In genomic region chr5:108665066-108665465, GRCm38 (mm10) we compare ENCODE assay signal across 32 mouse cellular contexts. TPM values are rescaled to one million over a fixed set of nuclear protein-coding genes. Genes with fewer than 3 reads are reported as not detected.
"Had no signal": no experiment of that assay in that cellular context is flagged by ENCODE, and none has a peak within 500 bp of the region (broad histone marks: within the 10 kb centered on the region; RNA-seq: fewer than 3 reads in every experiment).

No protein-coding gene starts in this region.

- DNase-seq: layer of hippocampus, postnatal 36 days; left cerebral cortex, postnatal 4 days; liver; liver, embryonic 13.5 days; liver, postnatal 0 days; lung, adult 18-20 months; lung, adult 2 months; lung, embryonic 14.5 days; lung, postnatal 10 days; lung, postnatal 14 days; lung, postnatal 36 days; lung, postnatal 4 days; midbrain, embryonic 14.5 days had no signal

- H3K9me3 ChIP-seq: limb, embryonic 10.5 days; limb, embryonic 12.5 days; limb, embryonic 13.5 days; limb, embryonic 15.5 days; liver, embryonic 12.5 days; liver, embryonic 13.5 days; liver, embryonic 15.5 days; lung, embryonic 15.5 days; megakaryocyte, embryonic 14.5 days; midbrain, embryonic 10.5 days; midbrain, embryonic 12.5 days; midbrain, embryonic 13.5 days had no signal

- H3K4me2 ChIP-seq: limb, embryonic 12.5 days; limb, embryonic 13.5 days; limb, embryonic 15.5 days; liver, embryonic 11.5 days; liver, embryonic 12.5 days; liver, embryonic 13.5 days; liver, embryonic 15.5 days; lung, embryonic 14.5 days; lung, embryonic 15.5 days; midbrain, embryonic 12.5 days; midbrain, embryonic 13.5 days had no signal

- H3K4me3 ChIP-seq: left cerebral cortex, adult 2 months; limb, embryonic 10.5 days; limb, embryonic 12.5 days; limb, embryonic 13.5 days; limb, embryonic 15.5 days; liver, embryonic 12.5 days; liver, embryonic 13.5 days; liver, embryonic 15.5 days; lung, embryonic 15.5 days; megakaryocyte, embryonic 14.5 days; midbrain, embryonic 10.5 days; midbrain, embryonic 12.5 days; midbrain, embryonic 13.5 days; myocyte had no signal

- H3K27me3 ChIP-seq: limb, embryonic 15.5 days; lung, embryonic 15.5 days; megakaryocyte, embryonic 14.5 days; midbrain, embryonic 13.5 days had no signal

- ATAC-seq: liver, embryonic 12.5 days; liver, postnatal 0 days; lung, postnatal 0 days; midbrain, embryonic 13.5 days; midbrain, embryonic 16.5 days had no signal

- H3K36me3 ChIP-seq: limb, embryonic 10.5 days; limb, embryonic 12.5 days; limb, embryonic 13.5 days; limb, embryonic 15.5 days; liver, embryonic 12.5 days; liver, embryonic 13.5 days; liver, embryonic 15.5 days; lung, embryonic 15.5 days; midbrain, embryonic 10.5 days; midbrain, embryonic 12.5 days; midbrain, embryonic 13.5 days had no signal

- H3K9ac ChIP-seq: limb, embryonic 12.5 days; limb, embryonic 13.5 days; limb, embryonic 15.5 days; liver, embryonic 12.5 days; liver, embryonic 13.5 days; liver, embryonic 14.5 days; liver, embryonic 15.5 days; liver, postnatal 0 days; lung, embryonic 14.5 days; lung, embryonic 15.5 days; midbrain, embryonic 12.5 days; midbrain, embryonic 13.5 days had no signal

- H3K27ac ChIP-seq: left cerebral cortex, adult 2 months; limb, embryonic 10.5 days; limb, embryonic 12.5 days; limb, embryonic 13.5 days; limb, embryonic 15.5 days; liver, embryonic 12.5 days; liver, embryonic 13.5 days; liver, embryonic 14.5 days; liver, embryonic 15.5 days; lung, embryonic 15.5 days; macrophage; midbrain, embryonic 10.5 days; midbrain, embryonic 12.5 days; midbrain, embryonic 13.5 days had no signal

RNA-seq across cellular contexts. Expression of gene Slc26a1, which starts 10.3 kb away (rescaled TPM):
- total RNA-seq: monocyte, adult 5-6 weeks had no signal
- polyA plus RNA-seq: macrophage had no signal
